Mouse (Mus musculus) lung, postnatal 25 days (tissue): ENCODE measurements around the gene Tamm41.

ENCODE experiments used
- DNase-seq: peaks from one replicate; pipeline ENCODE4 v3.0.0; 2022; ENCODE audit warnings: low spot score

Gene Tamm41

DNA sequence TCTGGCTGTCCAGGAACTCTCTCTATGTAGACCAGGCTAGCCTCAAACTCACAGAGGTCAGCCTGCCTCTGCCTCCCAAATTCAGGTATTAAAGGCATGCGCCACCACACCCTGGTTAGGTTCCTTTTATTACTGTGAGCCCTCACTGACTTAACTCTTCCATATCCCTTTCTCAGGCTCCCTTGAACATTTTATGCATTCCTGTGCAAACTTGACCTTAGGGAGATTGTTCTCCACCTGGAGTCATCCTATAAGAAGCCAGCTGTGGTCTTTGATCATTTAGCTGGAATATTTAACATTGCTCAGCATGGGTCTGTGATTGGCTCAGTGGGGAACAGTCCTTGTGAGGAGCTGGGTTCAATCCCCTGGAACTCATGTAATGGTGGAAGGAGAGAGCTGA is 63.3 kb downstream of the Tamm41 start:
- DNase-seq = no peak

GRCm38 (mm10) chr6:114972988-114973387 is 64.7 kb downstream of the Tamm41 start:
- no peak for DNase-seq

DNA sequence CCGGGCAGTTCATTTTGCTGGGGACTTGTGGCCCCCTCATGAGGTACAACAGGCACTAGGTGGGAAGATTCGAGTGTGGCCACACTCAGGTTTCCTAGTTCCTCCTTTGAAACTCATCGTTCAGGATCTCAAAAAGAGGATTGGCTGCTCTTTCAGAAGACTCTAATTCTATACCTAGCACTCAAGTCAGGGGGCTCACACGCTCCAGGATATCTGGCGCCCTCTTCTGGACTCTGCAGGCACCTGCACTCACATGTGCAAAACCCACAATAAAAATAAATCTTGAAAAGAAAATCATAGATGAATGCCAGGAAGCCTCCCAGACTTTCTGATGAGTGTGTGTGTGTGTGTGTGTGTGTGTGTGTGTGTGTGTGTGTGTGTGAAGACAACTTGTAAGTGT is 66.8 kb downstream of the Tamm41 start:
- no peak for DNase-seq

GRCm38 (mm10) chr6:114970386-114970785 is 67.3 kb downstream of the Tamm41 start:
- DNase-seq = no peak

- peak; percentile 76 for DNase-seq
These were observed 68.2 kb downstream of the Tamm41 start, which contains the start of gene Vgll4 for GRCm38 (mm10) chr6:114969213-114970120. TSS of gene Vgll4 (minus strand) at chr6:114969994.

DNA sequence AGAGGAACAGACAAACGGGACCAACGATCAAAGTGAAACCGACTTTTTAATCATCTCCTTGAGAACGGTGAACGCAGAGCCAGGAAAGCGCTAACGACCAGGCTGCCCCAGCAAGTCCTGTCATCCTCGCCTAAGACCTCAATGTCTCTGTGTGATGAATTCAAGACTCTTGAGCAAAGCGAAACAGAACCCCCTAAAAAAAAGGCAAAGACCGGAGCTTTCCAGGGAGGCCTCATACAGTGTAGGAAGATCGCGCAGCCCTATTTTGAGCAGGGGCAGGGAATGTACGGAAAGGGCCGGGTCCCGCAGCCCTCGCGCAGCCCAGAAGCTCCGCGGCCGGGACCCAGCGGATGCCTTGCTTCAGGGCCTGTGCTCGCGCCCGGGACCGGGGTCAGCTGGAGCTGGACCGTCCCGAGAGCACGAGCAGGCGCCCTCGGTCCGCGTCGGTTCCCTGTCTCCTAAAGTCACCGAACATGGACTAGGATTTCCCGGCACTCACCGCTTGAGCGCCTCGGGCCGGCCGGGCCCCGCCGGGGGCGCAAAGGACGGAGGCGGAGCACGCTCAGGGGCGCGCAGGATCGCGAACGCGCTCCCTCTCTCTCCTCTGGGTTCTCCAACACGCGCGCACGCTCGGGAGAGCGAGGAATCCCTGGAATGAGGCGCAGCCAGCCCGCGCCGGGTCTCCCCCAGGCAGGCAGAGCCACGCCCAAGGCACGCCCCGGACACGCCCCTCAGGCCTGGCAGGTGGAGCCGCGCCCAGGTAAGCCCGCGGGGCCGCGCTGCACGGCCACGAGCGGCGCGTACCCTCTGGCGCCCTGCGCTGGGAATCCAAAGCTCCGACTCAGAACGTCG is 69.1 kb downstream of the Tamm41 start:
- peak; percentile 92 for DNase-seq

DNA sequence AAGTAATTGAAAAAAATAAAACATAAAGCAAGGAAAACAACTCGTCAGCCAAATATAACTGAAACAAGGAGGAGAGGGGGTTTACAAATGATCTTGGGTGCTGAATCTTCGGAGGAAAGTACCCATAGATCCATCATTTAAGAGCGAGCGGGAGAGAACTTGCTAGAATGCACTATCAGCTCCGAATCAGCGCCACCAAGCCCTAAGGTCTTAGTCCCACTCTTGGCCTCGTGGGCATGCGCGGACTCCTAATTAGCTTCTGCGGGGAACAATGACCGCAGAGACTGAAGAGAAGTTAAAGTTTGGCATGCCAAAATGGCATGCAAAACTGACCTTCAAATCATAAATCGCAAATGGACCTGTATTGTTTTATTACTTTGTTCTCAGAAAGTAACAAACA is 70.1 kb downstream of the Tamm41 start:
- DNase-seq = no peak

DNA sequence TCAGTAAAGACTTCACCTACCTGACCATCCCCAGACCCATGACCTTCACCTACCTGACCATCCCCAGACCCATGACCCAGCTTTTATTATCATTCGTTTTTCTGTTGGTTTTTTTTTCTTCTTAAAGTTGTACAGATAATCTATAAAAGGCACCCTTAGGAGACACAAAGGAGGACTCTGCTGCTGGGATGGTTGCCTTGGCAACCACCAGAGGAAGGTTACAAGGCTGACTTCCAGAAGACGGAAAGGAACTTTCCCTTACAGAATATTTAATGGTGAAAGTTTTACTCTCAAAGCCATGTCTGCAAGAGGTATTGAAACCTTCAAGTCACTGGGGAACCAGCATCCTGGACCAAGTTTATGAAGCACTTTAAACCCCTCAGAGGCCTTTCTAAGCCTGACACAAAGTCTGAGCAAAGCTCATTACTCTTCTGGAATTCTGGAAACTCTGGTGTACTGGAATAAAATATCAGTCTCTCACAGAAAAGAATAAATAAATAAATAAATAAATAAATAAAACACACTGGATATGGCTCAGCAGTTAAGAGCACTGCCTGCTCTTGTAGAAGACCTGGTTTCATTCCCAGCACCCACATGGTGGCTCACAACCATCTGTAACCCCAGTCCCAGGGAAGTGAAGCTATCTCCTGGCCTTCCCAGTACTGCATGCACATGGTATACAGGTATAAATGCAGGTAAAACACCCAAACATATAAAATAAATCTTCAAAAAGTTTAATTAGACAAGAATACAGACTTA is 71.1 kb downstream of the Tamm41 start:
- DNase-seq = no peak

DNA sequence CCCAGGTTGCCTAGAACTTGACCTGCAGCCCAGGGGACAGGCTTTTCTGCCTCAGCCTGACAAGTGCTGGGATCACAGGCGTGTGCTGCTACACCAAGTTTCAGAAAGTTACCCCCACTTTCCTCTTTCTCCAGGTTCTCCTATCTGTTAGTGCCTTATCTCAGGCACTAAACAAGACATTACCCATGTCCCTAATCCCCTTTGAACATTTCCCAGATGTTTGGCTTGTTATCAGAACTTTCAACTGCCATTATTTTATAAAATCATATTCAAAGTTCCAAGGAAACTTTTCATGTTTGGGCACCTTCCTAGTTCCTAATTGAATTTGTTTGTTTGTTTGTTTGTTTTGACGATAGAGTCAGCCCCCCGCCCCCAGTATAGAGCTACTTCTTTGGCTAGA is 71.9 kb downstream of the Tamm41 start:
- DNase-seq = no peak

DNA sequence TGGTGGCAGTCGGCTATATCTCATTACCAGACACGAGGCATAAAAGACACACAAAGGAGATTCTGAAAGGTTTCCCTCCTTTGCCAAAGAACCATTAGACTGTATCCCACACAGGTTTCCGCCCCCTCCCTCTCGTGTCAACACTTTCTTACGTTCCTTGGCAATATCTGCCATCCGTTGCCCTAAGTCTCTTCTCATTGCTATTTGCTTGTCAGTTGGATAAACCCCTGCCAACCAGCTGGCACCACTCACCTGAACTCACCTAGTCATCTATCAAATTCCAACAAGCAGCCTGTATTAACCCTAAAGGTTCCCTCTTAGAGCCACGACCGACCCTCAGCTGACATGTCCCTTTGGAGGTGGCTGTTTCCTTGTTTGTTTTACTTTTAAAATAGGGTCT is 72.3 kb downstream of the Tamm41 start:
- DNase-seq = no peak

- DNase-seq = no peak
These were observed 73.4 kb downstream of the Tamm41 start for GRCm38 (mm10) chr6:114964235-114964634.

DNA sequence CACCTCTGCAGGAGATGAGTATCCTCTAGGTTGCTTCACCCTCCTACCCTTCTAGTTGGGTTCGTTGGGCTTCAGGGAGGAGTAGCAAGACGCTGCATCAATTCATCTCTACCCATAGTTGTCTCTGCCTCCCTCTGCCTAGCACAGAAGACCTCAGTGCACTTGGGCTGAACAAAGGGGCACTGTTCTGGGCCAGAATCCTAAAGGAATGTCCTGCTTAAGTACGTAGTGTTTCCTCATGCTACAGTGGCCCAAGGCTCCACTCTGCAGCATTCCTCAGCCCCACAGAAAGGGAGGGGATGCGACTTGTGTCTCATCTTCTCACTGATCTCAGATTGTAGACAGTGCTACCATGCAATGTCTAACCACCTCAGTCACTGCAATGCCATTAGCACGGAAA is 74.0 kb downstream of the Tamm41 start:
- DNase-seq = no peak

- peak; percentile 62 for DNase-seq
These were observed 76.2 kb downstream of the Tamm41 start for GRCm38 (mm10) chr6:114961276-114962068.

DNA sequence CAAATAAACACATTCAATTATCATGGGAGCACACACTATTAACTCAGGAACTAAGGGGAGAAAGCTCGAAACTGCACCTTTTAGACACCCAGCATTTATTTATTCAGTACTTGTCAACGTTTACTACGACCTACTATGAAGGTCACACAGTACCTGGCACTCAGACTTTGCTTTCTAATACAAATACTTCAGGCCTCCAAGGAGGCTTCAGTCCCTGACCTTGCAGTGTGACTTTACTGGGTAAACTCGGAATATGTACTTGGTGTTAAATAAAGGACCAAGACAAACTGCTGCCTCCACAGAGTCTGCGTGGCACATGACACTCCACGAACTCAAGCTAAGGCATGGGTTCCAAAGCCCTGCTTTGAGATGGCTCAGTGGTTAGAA is 78.7 kb downstream of the Tamm41 start:
- DNase-seq = peak; percentile 66

GRCm38 (mm10) chr6:114958249-114959011 is 79.2 kb downstream of the Tamm41 start:
- no peak for DNase-seq

- DNase-seq = no peak
These were observed 79.9 kb downstream of the Tamm41 start for GRCm38 (mm10) chr6:114957756-114958155.

DNA sequence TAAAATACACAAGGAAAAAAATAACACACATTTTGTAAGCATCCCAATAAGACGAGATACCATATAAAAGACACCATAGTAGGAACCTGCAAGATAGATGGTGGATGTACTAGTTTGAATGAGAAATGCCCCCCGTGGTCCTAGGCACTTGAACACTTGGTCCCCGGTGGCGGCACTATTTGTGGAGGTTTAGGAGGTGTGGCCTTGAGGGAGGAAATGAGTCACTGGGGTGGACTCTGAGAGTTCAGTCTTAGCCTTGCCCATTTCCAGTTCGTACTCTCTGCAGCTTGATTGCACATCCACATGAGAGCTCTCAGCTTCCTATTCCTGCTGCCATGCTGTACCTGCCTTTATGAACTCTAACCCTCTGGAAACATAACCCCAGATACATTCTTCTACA is 83.2 kb downstream of the Tamm41 start:
- DNase-seq = no peak
